Mouse (Mus musculus) lung, embryonic 16.5 days (tissue): ENCODE data around the gene Dnmt1. TPM values are rescaled to one million over a fixed set of nuclear protein-coding genes. Genes with fewer than 3 reads are reported as not detected.

Experiments used
- ATAC-seq: fragments of 200-750 bp; cut with Nextera tagmentation; 2 replicates; pipeline ENCODE4 v1.8.0; 2017; ENCODE audit warnings: low read depth, mild to moderate bottlenecking, moderate library complexity
- H3K27ac ChIP-seq: fragments of 300-500 bp; sonication (generic); 2 replicates; pipeline ENCODE4 v1.5.1; 2014; ENCODE audit warnings: mild to moderate bottlenecking, control low read depth, low read length
- H3K27me3 ChIP-seq: fragments of 300-500 bp; sonication (generic); 2 replicates; pipeline ENCODE4 v1.6.1; 2014; ENCODE audit warnings: low read depth, low read length, mixed read lengths; ENCODE audit not compliant: control insufficient read depth, insufficient read depth
- H3K36me3 ChIP-seq: fragments of 300-500 bp; sonication (generic); 2 replicates; pipeline ENCODE4 v1.6.1; 2014; ENCODE audit warnings: low read length; ENCODE audit not compliant: control insufficient read depth, insufficient read depth
- H3K4me1 ChIP-seq: fragments of 300-500 bp; sonication (generic); replicated peaks from 2 replicates; pipeline ENCODE4 v1.6.1; 2014; ENCODE audit warnings: low read length, mixed read lengths; ENCODE audit not compliant: control insufficient read depth, insufficient read depth
- H3K4me2 ChIP-seq: fragments of 300-500 bp; sonication (generic); 2 replicates; pipeline ENCODE4 v1.6.1; 2014; ENCODE audit warnings: low read depth, low read length, control low read depth
- H3K4me3 ChIP-seq: fragments of 300-500 bp; sonication (generic); 2 replicates; pipeline ENCODE4 v1.5.1; 2014; ENCODE audit warnings: mild to moderate bottlenecking, low read length, control low read depth
- H3K9ac ChIP-seq: fragments of 300-500 bp; sonication (generic); 2 replicates; pipeline ENCODE4 v1.6.1; 2014; ENCODE audit warnings: low read length, control low read depth
- H3K9me3 ChIP-seq: fragments of 300-500 bp; sonication (generic); 2 replicates; pipeline ENCODE4 v1.6.1; 2016; ENCODE audit warnings: low read length; ENCODE audit not compliant: control insufficient read depth
- WGBS: fragments of 180-500 bp; shearing (Covaris S2); extraction: QIAGEN DNeasy Blood & Tissue Kit; methylation state at CpG from one replicate; pipeline ENCODE4 v1.1.7; 2014; 5-methylcytosine and 5-hydroxymethylcytosine counted together
- polyA plus RNA-seq: library from polyadenylated mRNA; unstranded; fragments of >200 nt; fragmentation: Nextera tagmentation; extraction: Ambion mirVana; gene quantifications from 2 replicates; pipeline ENCODE4 v1.2.1, GENCODE M21; 2015

Gene Dnmt1
- polyA plus RNA-seq, 1 experiment from 2014 or later, result 97.1 TPM

DNA sequence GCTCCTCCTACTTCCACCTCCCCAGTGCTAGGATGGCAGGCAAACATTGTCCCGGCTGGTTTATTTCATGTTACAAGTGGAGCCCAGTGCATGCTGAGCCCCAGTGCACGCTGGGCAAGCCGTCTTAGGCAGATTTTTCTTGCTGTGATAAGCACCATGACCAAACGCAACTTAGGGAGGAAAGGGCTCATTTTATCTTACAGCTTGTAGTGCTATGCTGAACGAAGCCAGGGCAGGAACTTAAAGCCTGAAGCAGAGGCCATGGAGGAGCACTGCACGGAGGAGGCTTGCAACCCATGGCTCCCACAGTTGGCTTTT, 57.6 kb downstream of the Dnmt1 start:
- ATAC-seq, result peak; percentile 34; the same call in 1 of the 2 replicates
- Histone ChIP-seq H3K36me3 (peaks cover 16% of the 10 kb centered on the region), H3K4me1 (peaks cover 11% of the 10 kb centered on the region), H3K9me3 (no peaks in the 10 kb centered on the region), H3K27ac (no peak overlapping the region; the same call in 1 of the 2 replicates), H3K27me3 (no peaks in the 10 kb centered on the region), H3K9ac (peak overlapping the region; percentile 40; the same call in 1 of the 2 replicates), H3K4me2 (no peak overlapping the region), H3K4me3 (no peak overlapping the region)
- 11% methylated on average over 6 of the region's 6 CpGs for WGBS

DNA sequence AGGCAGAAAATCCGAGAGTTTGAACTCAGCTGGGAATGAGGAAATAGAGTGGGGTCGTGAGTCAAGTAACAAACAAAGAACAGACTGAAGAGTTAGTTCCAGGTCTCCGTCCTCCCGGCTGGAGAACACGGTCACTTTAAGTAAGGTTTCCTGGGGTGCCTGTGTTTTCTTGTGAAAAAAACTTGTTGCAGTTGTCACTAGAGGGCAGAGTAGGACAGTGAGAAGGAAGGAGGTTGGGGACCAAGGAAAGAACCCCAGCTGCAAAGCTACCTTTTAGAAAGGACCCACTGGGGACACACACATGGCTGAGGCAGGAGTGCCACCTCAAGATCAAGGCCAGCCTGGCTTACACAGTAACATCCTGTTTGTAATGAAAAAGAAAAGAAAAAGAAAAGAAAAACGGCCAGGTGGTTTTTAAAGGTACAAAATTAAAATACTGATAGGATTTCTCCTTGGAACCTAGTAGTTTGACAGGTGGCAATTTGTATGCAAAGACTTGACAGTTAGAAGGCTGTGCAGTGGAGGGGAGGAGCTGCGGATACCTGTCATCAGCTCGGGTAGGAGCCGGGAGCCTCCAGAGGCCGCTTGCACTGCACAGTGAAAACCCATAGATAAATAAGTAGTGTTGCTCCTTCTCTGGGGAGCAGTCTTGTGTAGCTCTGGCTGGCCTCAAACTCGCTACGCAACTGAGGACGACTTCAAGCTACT, 58.1 kb downstream of the Dnmt1 start:
- 0 out of 2 replicates have a peak, but pooled peaks have one; percentile 12 for ATAC-seq
- 11% methylated on average over 13 of the region's 13 CpGs for whole genome bisulfite sequencing
- Histone ChIP-seq H3K4me2 (no peak overlapping the region), H3K4me3 (no peak overlapping the region), H3K9ac (peak overlapping the region; percentile 40; the same call in 1 of the 2 replicates), H3K4me1 (peaks cover 16% of the 10 kb centered on the region), H3K27ac (no peak overlapping the region), H3K9me3 (no peaks in the 10 kb centered on the region), H3K36me3 (peaks cover 12% of the 10 kb centered on the region), H3K27me3 (no peaks in the 10 kb centered on the region)

DNA sequence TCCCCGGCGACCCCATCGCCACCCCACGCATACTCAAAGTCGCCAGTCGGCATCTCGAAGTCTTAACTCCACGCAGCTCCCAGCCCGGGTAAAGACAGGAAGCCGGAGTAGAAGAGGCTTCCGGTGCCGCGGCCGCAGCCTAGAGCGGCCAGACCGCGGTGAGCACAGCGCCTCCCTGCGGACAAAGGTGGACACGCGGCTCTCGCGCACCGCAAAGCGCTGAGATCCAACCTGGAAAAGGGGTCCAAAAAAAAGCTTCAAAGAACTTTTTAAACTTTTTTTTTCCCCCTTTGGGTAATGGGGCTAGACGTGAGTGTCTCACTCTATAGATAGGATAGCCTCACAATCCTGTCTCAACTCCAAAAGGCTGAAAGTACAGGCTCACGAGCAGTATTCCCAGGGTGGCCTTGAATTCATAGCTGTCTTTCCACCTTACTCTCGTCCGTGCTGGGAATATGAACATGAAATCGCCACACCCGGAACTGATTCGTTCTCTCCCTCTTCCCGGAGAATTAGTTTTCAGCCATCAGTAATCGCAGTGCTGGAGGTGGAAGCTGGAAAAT, 61.1 kb downstream of the Dnmt1 start, which contains the start of gene Eif3g:
TSS of gene Eif3g (minus strand) at position 113 of the 563 bp plus-strand sequence.
- ATAC-seq, result peak; percentile 89
- Histone ChIP-seq H3K27me3 (no peaks in the 10 kb centered on the region), H3K36me3 (peaks cover 27% of the 10 kb centered on the region), H3K4me1 (peaks cover 16% of the 10 kb centered on the region), H3K9me3 (no peaks in the 10 kb centered on the region), H3K4me2 (peak within 1 kb of the TSS; percentile 99), H3K27ac (peak within 1 kb of the TSS; percentile 65), H3K9ac (peak within 1 kb of the TSS; percentile 99), H3K4me3 (peak within 1 kb of the TSS; percentile 94)
- WGBS, result 3% methylated on average over 34 of the region's 34 CpGs

DNA sequence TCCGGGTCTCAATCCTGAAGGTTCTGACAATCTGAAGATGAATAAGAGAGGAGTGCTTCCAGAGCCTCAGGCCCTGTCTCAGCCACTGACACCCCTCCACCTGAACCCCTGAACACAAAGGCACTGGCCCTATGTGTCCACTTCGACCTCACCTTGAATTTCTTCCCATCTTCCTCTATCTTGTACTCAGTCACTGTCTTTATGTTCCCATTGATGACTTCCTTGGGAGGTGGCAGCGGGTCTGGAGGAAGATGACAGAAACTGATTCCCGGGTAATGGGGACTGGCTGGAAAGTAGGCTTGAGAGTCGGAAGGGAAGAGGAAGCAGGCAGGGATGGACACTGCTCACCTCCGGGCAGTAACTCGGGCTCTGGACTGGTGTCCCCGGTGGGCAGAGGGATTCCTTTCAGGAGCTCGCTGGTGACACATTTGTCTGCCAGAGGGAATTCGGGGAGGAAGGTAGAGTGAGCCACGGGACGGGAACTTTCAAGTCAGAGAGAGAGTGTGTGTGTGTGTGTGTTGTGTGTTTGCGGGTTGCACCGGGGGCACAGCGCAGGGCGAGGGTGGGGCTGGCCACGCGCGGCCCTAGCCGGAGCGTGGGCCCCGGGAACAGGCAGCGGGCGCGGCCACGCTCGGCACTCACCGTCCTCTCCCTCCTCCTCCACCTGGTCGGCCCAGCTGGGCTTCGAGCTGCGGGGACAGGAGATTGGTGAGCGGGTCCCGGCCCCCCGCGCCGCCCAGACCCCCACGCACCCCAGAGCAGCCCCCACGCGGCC, 61.8 kb downstream of the Dnmt1 start:
- WGBS, result 3% methylated on average over 38 of the region's 39 CpGs
- Histone ChIP-seq H3K27me3 (no peaks in the 10 kb centered on the region), H3K4me1 (peaks cover 16% of the 10 kb centered on the region), H3K9me3 (no peaks in the 10 kb centered on the region), H3K36me3 (peaks cover 32% of the 10 kb centered on the region), H3K4me2 (peak overlapping the region; percentile 99), H3K27ac (peak overlapping the region; percentile 65), H3K4me3 (peak overlapping the region; percentile 94), H3K9ac (peak overlapping the region; percentile 99)
- ATAC-seq, result peak; percentile 61

DNA sequence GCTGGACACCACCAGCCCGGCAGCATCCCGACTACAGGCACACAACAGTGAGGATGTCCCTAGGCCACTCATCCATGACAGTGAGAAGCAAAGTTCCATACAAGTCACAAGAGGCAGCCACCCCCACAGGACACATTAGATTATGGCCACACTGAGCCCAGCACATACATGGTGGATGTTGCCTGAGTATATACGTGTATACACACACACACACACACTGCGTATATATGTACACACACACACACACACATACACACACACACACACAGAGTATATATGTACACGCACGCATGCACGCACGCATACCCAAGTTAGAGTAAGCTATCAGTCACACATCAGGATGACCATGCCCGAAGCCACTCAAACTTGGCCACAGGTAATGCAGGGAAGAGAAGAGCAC, 64.3 kb downstream of the Dnmt1 start:
- no peak overlapping the region for H3K9ac ChIP-seq
- H3K4me2 ChIP-seq, result no peak overlapping the region
- no peaks in the 10 kb centered on the region for H3K27me3 ChIP-seq
- H3K4me3 ChIP-seq, result no peak overlapping the region
- no peak for ATAC-seq
- peaks cover 56% of the 10 kb centered on the region for H3K36me3 ChIP-seq
- WGBS, result 91% methylated on average over 9 of the region's 9 CpGs
- no peaks in the 10 kb centered on the region for H3K9me3 ChIP-seq
- peaks cover 13% of the 10 kb centered on the region for H3K4me1 ChIP-seq
- H3K27ac ChIP-seq, result no peak overlapping the region

DNA sequence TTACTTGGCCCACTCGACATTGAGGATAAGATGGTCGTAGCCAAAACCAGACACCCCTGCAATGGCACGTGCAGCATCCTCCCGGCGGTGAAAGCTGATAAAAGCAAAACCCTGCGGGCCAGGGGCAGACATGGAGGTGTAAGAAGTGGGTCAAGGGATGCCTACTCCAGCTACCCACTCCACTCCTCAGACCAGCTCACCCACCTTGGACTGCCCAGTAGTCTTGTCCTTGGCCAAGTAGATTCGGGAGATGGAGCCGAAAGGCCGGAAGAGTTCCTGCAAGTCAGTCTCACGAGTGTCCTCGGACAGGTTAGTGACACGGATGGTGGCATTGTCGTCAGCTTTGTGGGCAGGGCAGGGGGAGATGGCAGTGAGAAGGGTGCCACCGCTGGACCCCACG, 65.1 kb downstream of the Dnmt1 start:
- WGBS, result 86% methylated on average over 15 of the region's 15 CpGs
- peaks cover 63% of the 10 kb centered on the region for H3K36me3 ChIP-seq
- no peak for ATAC-seq

DNA sequence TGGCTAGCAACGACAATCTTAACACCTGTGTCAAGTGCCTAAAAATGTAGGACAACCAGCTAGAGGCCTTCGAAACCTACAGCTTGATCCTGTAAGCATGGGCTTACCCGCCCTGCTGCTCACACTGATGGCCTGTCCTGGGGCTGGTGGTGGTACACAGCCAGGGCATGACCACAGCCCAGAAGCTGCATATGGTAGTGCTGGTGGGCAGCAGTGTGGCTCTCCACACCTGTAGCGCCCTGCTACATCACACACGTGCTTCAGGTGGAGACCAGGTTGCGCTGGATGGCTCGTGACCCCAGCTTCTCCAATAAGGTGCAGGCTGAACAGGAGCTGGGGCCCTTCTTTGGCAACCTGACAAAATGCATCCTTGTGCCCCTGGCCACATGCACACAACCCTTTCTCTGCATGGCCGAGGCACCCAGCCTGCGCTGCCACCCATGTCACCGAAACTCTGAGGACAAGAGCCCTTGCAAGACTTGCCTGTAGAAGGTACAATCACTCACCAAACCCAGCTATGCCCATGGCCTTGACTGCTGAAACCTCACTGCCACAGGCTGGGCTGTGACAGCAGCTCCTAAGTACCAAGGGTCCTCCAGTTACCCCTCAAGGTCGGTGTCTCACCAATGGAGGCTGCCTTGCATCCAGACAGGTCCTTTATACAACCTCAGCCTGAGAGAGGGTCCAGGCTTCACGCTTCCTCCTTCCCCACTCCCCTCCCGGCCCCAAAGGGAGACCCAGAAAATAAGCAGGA, 65.9 kb downstream of the Dnmt1 start:
- 79% methylated on average over 13 of the region's 13 CpGs for WGBS
- Histone ChIP-seq H3K36me3 (peaks cover 65% of the 10 kb centered on the region), H3K4me3 (no peak overlapping the region), H3K9ac (no peak overlapping the region; the same call in 1 of the 2 replicates), H3K9me3 (no peaks in the 10 kb centered on the region), H3K27me3 (no peaks in the 10 kb centered on the region), H3K4me1 (peaks cover 18% of the 10 kb centered on the region), H3K27ac (no peak overlapping the region), H3K4me2 (no peak overlapping the region)
- no peak for ATAC-seq

More for the DNA sequence above, 65.1 kb downstream of the Dnmt1 start:
- no peak overlapping the region for H3K4me2 ChIP-seq
- H3K4me3 ChIP-seq, result no peak overlapping the region
- peaks cover 13% of the 10 kb centered on the region for H3K4me1 ChIP-seq
- H3K9ac ChIP-seq, result no peak overlapping the region; the same call in 1 of the 2 replicates
- H3K27me3 ChIP-seq, result no peaks in the 10 kb centered on the region
- no peak overlapping the region for H3K27ac ChIP-seq
- no peaks in the 10 kb centered on the region for H3K9me3 ChIP-seq

DNA sequence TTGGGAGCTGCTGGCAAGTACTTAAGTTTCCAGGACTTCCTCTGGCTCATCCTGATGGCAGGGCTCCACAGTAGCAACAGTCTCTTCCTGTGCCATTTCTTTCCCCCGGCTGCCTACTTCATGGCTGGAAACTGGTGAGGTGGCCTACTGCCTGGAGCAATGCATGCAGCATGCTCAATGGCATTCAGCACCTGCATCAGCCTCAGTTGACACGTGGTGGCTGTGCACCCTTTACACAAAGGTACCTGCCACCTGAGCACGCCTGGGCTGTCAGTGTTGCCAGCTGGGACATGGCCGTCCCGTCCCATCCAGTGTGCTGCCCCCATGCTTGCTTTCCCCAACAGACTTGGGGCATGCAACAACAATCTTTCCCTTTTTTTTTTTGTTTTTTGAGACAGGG, 66.6 kb downstream of the Dnmt1 start:
- 66% methylated on average over 5 of the region's 5 CpGs for WGBS
- no peak overlapping the region for H3K4me3 ChIP-seq
- H3K27me3 ChIP-seq, result no peaks in the 10 kb centered on the region
- peaks cover 18% of the 10 kb centered on the region for H3K4me1 ChIP-seq
- no peak overlapping the region for H3K27ac ChIP-seq
- ATAC-seq, result no peak
- no peak overlapping the region for H3K9ac ChIP-seq
- H3K36me3 ChIP-seq, result peaks cover 65% of the 10 kb centered on the region
- H3K9me3 ChIP-seq, result no peaks in the 10 kb centered on the region
- H3K4me2 ChIP-seq, result no peak overlapping the region
